Mouse (Mus musculus) monocyte, adult 59 days (primary cell): Measurements from ENCODE around the gene Phex. TPM values are rescaled to one million over a fixed set of nuclear protein-coding genes. Genes with fewer than 3 reads are reported as not detected.

ENCODE experiments used
- total RNA-seq, 2 experiments: library from RNA; stranded (reverse); gene quantifications; one replicate each; pipeline ENCODE4 v1.2.4; 2023

Phex gene
- not detected for total RNA-seq

GRCm38 (mm10) chrX:157415212-157415611, at the start of gene Phex:
TSS of gene Phex (minus strand) at chrX:157415312.

Other genes starting within 250 kb of the Phex start
- 10 to 100 TPM; 22.4 to 23.8 TPM for gene Sms, start 77.0 kb upstream of the Phex start, total RNA-seq
- 1 to 10 TPM in 1 of 2 experiments, under 1 TPM in 1; 0.29 to 2.2 TPM for gene Yy2, start 153.7 kb upstream of the Phex start, total RNA-seq
- gene Mbtps2, start 183.4 kb upstream of the Phex start, total RNA-seq = 10 to 100 TPM; 20.2 to 23.4 TPM